Mouse (Mus musculus): ENCODE results near the gene Gm11060. TPM values are rescaled to one million over a fixed set of nuclear protein-coding genes. Genes with fewer than 3 reads are reported as not detected.

The Gm11060 gene
- polyA plus RNA-seq, 1 experiment = not detected

DNA sequence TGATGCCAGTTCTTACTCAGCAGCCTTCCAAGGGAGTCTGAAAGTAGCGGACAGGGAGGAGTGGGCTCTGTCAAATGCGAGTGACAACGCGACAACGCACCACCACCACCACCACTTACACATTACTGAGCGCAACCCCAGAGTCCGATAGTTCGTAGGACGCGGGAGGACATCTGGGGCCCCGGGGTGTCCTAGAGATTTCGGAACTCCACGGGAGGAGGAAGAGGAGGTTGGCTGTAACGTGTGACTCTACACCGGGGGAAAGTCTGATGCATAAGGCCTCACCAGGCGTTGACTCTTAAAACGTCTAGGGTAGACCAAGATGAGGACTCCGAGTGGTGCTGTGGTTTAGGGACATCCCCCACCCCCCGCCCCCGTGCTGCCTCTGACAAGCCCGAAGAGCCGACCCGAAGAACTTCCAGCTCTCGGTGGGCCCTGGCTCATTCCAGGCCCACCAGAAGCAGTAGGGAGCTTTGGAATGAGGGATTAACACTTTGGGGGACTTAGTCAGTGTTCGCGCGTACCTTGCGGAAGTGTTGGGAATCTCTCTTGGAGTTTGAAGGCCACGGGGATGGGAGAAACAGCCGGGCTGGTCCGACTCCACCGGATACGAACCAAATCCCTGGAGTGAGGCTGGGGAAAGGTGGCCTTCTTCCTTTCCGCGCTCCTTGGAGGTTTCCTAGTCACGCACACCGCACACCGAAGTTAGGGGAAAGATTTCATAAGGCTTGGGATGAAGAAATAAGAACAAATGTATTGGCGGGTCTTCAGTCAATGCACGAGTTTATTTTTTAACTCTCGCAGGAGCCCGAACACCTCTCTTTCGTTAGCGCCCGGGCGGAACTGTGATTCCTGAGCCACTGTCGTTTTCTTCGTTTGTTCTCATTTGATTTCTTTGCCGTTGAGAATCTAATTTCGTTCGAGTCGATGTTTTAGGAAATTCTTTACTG is 36.0 kb downstream of the Gm11060 start:
- no peak for TF ChIP-seq GATA1 (IDR thresholded peaks at IDR 0.05; ENCODE audit: low read length)

DNA sequence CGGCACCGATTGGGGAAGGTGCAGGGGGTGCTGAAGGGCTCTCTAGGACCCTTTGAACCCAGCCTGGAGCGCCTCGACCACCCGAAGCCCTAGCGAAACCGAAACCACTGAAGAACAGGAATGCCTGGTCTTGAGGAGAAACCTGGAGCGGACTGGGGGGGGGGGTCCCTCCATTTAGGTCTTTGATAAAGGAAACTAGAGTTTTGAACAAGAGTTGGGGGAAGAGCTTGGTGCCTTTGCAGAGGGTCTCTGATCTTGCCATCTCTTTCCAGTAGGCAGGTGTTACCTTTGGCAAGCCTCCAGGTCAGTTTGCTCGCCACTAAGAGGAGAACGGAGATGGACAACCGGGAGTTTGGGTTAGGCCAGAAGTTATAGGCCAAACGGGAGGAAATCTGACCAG is 36.7 kb downstream of the Gm11060 start:
- TF ChIP-seq GATA1 (IDR thresholded peaks at IDR 0.05; ENCODE audit: low read length) = no peak

DNA sequence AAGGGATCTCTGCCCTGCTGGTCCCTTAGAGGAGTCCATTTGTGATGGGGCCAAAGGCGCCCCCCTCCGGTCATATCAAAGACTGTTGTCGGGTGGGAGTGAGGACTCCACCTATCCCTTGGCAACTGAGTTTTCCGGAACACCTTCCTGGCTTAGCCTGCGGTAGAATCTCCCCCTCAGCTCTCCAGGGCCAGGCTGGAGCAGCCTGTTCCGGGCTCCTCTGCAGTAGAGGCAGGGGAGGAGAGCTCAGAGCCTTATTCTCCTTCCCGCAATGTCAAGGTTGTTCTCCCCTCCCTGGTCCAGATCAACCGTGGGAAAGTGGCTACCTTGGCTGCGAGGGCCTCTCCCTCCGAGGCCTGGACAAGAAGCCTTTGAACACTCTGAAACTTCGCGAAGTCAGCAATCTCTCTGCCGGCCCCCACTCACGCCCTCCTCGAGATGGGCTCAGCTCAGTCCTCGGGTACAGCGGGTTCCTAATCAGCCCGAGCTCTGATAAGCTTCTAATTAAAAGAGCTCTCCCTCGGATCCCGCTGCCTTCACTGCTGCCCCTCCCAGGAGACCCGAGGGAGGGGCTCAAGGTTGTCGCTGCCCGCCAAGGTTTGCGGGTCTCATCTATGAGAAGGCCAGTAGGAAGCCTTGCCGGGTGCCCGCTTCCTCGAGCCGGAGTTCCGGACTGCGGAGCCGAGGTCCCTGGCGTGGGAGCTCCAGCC is 38.7 kb downstream of the Gm11060 start:
- TF ChIP-seq GATA1 (IDR thresholded peaks at IDR 0.05; ENCODE audit: low read length) = no peak

DNA sequence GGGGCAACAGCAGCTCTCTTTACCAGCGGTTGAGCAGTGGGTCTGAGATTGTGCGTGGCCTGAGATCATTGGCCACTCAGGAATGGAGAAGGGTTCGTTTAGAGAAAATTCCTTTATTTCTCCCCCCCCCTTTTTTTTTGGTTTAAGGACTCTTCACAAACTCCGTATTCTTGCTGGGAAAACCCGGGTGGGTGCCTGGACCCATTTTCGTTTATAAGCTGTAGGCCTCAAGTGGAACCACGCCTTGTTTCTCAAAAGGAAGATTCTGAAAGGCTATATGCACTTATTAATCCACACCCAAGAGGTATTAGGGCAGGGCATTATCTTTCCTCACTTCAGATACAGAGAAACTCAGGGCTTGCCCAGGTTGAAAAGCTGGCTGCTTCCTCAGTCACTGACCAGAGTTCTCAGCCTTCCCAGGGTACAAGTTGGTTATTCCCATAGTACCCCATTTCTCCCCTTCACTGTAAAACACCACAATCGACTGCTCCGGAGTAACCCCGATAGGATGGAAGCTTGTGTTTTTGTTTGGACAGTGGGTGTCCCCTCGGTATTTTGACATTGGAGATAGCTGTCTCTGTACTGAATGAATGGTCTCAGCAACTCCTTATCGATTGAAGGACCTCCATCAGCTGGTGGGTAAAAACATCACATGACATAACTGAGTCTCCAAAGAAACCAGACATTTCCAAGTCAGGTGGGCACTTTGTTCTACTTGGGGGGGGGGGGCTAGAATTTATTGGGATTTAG is 39.4 kb downstream of the Gm11060 start:
- no peak for TF ChIP-seq GATA1 (IDR thresholded peaks at IDR 0.05; ENCODE audit: low read length)

DNA sequence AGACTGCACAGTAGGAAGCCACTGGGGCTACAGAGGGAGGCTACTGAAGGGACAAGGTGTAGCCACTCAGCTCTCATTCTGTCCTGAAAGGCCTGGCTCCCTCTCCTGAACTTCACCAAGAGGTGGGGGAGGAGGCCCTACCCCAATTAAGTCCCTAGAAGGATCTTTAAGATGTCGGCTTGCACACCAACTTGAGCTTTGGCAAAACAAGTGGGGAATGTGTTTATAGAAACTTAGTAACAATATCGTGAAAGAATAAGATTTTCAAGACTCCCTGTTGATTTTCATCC is 39.9 kb downstream of the Gm11060 start:
- no peak for TF ChIP-seq GATA1 (IDR thresholded peaks at IDR 0.05; ENCODE audit: low read length)

DNA sequence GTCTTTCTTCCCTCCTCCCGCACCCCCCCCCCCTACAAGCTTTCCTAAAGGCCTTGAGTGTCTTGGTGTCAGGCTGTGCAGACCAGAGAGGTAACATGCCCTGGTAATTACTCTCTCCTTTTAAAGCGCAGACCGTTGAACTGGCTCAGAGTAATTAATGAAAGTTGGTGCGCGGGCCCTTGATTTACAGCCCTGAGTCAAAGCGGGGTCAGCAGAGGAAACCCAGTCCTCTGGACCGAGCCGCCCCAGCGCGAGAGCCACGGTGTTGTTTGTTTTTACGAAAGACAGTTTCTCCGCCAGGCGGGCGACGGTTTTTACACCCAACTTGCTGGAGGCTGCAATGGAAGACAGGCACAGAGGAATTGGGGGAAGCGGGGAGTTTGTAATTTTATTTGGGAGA is 40.5 kb downstream of the Gm11060 start:
- TF ChIP-seq GATA1 (IDR thresholded peaks at IDR 0.05; ENCODE audit: low read length) = no peak

DNA sequence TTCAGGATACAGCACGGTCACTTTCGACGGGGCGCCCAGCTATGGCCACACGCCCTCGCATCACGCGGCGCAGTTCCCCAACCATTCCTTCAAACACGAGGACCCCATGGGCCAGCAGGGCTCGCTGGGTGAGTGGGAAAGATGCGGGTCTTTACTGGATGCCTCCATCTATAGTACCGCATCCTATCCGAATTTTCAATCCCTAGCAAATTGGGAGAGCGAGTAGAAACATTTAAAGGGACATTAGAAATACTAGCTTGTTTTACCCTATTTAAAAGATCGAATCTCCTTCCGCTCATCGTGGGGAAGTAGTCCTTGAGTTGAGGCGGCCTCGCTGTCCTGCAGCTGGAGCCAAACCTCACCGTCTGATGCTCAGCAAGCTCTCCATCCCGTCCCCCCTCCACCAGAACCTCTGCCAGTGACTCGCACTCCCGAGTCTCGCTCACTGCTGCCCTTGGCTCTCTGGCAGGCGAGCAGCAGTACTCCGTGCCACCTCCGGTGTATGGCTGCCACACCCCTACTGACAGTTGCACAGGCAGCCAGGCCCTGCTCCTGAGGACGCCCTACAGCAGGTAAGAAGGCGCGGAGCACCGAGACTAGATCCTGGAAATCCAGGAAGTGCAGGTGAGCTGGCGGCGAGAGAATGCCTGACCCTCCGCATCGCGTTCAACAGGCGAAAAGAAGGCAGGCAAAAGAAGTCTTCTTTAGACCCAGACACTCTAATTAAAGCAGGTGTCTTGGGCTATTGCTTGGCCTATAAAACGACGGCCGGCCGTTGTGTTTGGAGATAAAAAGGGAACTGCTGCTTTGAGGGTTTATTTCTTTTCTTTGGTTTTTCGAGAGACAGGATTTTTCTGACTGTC is 41.3 kb downstream of the Gm11060 start:
- no peak for TF ChIP-seq GATA1 (IDR thresholded peaks at IDR 0.05; ENCODE audit: low read length)

DNA sequence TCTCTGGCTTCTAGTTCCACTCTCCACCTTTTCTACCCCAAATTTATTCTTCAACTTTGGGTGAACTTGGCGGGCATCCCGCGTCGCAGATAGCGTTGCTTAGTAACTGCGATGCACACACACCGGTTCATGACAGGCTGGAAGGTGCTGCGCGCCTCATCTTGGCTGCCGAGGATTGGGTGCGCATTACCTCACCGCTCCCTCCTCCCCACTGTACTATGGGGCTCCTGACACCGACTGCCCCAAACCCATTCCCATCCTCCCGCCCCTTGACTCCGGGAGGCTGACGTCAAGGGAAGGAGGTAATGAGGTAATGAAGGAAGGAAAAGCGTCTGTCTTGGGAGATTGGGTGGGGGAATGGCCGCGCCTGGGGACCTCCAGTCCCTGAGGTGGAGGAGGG is 42.5 kb downstream of the Gm11060 start:
- no peak for TF ChIP-seq GATA1 (IDR thresholded peaks at IDR 0.05; ENCODE audit: low read length)

DNA sequence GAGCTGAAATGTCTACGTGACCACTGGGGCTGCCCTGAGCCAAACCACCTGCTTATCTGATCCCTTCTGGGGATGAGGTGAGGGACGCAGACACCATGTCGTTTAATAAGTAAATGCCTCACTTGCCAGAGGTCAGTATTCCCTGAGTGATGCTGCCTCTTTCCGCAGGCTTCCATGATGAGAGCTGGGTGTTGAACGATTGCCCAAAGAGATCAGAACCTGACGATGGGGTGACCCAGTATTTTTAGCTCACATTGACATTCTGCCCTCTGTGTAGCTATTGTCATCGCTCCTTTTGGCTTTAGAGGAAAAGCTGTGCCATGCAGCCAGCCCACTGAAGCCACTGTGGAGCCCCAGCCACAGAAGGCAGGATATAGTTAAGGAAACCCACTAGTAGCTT is 47.7 kb downstream of the Gm11060 start:
- no peak for TF ChIP-seq GATA1 (IDR thresholded peaks at IDR 0.05; ENCODE audit: low read length)

DNA sequence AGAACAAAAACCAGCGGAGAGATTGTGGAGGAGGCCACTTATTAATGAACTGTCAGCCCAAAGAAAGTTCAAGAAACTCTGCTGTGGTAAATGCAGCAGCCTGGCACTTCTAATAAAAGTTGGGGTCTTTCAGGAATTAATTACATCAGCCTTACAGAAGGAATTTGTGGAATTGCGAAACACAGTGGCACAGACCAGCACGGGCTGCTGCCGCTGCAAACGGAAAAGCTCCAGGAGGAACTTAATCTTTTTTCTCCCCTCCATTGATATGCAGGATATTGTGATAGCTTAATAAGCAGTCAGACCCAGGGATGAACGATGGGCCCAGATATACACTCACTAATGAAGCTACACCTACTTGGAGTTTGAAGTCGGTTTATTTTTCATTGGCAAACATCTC is 49.6 kb downstream of the Gm11060 start:
- no peak for TF ChIP-seq GATA1 (IDR thresholded peaks at IDR 0.05; ENCODE audit: low read length)

Other genes with a start within 250 kb of the Gm11060 start
- not detected in 2 replicates for gene Prrg4, start 242.1 kb upstream of the Gm11060 start, polyA plus RNA-seq (2012)
- gene Ccdc73, start 224.2 kb upstream of the Gm11060 start, polyA plus RNA-seq (2012) = 0.43 TPM in 1 of 2 replicates, not detected in the other
- 5.3 and 9.9 TPM in 2 replicates for gene Eif3m, start 74.9 kb upstream of the Gm11060 start, polyA plus RNA-seq (2012)
- gene Wt1, start 34.5 kb downstream of the Gm11060 start, polyA plus RNA-seq (2012) = not detected in 2 replicates
- gene Them7, start 132.3 kb downstream of the Gm11060 start, polyA plus RNA-seq (2012) = not detected in 2 replicates

All from G1E-ER4 (cell line).